Mouse (Mus musculus) liver, embryonic 12.5 days (tissue): ENCODE results near the gene Lin28a. TPM values are rescaled to one million over a fixed set of nuclear protein-coding genes. Genes with fewer than 3 reads are reported as not detected.

Experiments
- ATAC-seq: fragments of 200-750 bp; cut with Nextera tagmentation; 2 replicates; pipeline ENCODE4 v1.8.0; 2017; ENCODE audit warnings: moderate number of reproducible peaks, mild to moderate bottlenecking, moderate library complexity
- H3K27ac ChIP-seq: fragments of 300-500 bp; sonication (generic); 2 replicates; pipeline ENCODE4 v1.5.1; 2016; ENCODE audit warnings: mild to moderate bottlenecking
- H3K27me3 ChIP-seq: fragments of 300-500 bp; sonication (generic); replicated peaks from 2 replicates; pipeline ENCODE4 v1.6.1; 2016; ENCODE audit warnings: mild to moderate bottlenecking, moderate library complexity
- H3K36me3 ChIP-seq: fragments of 300-500 bp; sonication (generic); 2 replicates; pipeline ENCODE4 v1.6.1; 2016; ENCODE audit warnings: mild to moderate bottlenecking, moderate library complexity
- H3K4me1 ChIP-seq: fragments of 300-500 bp; sonication (generic); 2 replicates; pipeline ENCODE4 v1.6.1; 2016
- H3K4me2 ChIP-seq: fragments of 300-500 bp; sonication (generic); 2 replicates; pipeline ENCODE4 v1.6.1; 2016; ENCODE audit warnings: mild to moderate bottlenecking, moderate library complexity
- H3K4me3 ChIP-seq: fragments of 300-500 bp; sonication (generic); 2 replicates; pipeline ENCODE4 v1.5.1; 2016; ENCODE audit warnings: mild to moderate bottlenecking, moderate library complexity
- H3K9ac ChIP-seq: fragments of 300-500 bp; sonication (generic); 2 replicates; pipeline ENCODE4 v1.6.1; 2016; ENCODE audit warnings: mild to moderate bottlenecking, moderate library complexity
- H3K9me3 ChIP-seq: fragments of 300-500 bp; sonication (generic); replicated peaks from 2 replicates; pipeline ENCODE4 v1.6.1; 2016; ENCODE audit warnings: mild to moderate bottlenecking, moderate library complexity
- WGBS: fragments of 180-500 bp; shearing (Covaris S2); methylation state at CpG from one replicate; pipeline ENCODE4 v1.1.7; 2016; ENCODE audit not compliant: insufficient replicate concordance; 5-methylcytosine and 5-hydroxymethylcytosine counted together
- polyA plus RNA-seq: library from polyadenylated mRNA; unstranded; fragments of >200 nt; fragmentation: Nextera tagmentation; extraction: Ambion mirVana; gene quantifications from 2 replicates; pipeline ENCODE4 v1.2.1, GENCODE M21; 2016

Lin28a gene
- 4.2 and 5.8 TPM in 2 replicates for polyA plus RNA-seq

- Histone ChIP-seq H3K27me3 (peaks cover 55% of the 10 kb centered on the region), H3K9me3 (no peaks in the 10 kb centered on the region), H3K27ac (peak within 1 kb of the TSS; percentile 65), H3K4me2 (peak within 1 kb of the TSS; percentile 53), H3K4me3 (peak within 1 kb of the TSS; percentile 44), H3K36me3 (no peaks in the 10 kb centered on the region), H3K4me1 (peaks cover 17% of the 10 kb centered on the region; the same call in 1 of the 2 replicates), H3K9ac (peak within 1 kb of the TSS; percentile 36; the same call in 1 of the 2 replicates)
- 0 out of 2 replicates have a peak, but pooled peaks have one; percentile 33 for ATAC-seq
- under 1% methylated on average over 9 of the region's 9 CpGs for WGBS
Measured at GRCm38 (mm10) chr4:134018779-134019145, at the start of gene Lin28a. TSS of gene Lin28a (minus strand) at chr4:134018841.

GRCm38 (mm10) chr4:134067833-134068544 is 49.3 kb upstream of the Lin28a start:
- no peak for ATAC-seq
- Histone ChIP-seq H3K9me3 (no peaks in the 10 kb centered on the region), H3K4me3 (no peak overlapping the region), H3K4me2 (no peak overlapping the region), H3K4me1 (peaks cover 1% of the 10 kb centered on the region), H3K36me3 (no peaks in the 10 kb centered on the region), H3K27ac (no peak overlapping the region), H3K27me3 (peaks cover 49% of the 10 kb centered on the region), H3K9ac (no peak overlapping the region)
- WGBS = 61% methylated on average over 7 of the region's 7 CpGs

- ATAC-seq = no peak
- no peak overlapping the region for H3K9ac ChIP-seq
- H3K9me3 ChIP-seq = no peaks in the 10 kb centered on the region
- H3K4me1 ChIP-seq = peaks cover 7% of the 10 kb centered on the region
- H3K4me2 ChIP-seq = no peak overlapping the region
- no peaks in the 10 kb centered on the region for H3K36me3 ChIP-seq
- H3K27me3 ChIP-seq = peaks cover 47% of the 10 kb centered on the region
- H3K4me3 ChIP-seq = no peak overlapping the region
- 78% methylated on average over 8 of the region's 8 CpGs for WGBS
- H3K27ac ChIP-seq = no peak overlapping the region
Measured at GRCm38 (mm10) chr4:134067383-134067782, 48.7 kb upstream of the Lin28a start.

- no peak overlapping the region for H3K27ac ChIP-seq
- H3K9ac ChIP-seq = no peak overlapping the region
- 30% methylated on average over 23 of the region's 23 CpGs for WGBS
- no peaks in the 10 kb centered on the region for H3K9me3 ChIP-seq
- H3K4me3 ChIP-seq = no peak overlapping the region
- ATAC-seq = no peak
- no peaks in the 10 kb centered on the region for H3K36me3 ChIP-seq
- H3K4me2 ChIP-seq = no peak overlapping the region
- peaks cover 20% of the 10 kb centered on the region for H3K4me1 ChIP-seq
- H3K27me3 ChIP-seq = peaks cover 54% of the 10 kb centered on the region
Measured at GRCm38 (mm10) chr4:134065431-134066004, 46.9 kb upstream of the Lin28a start.

GRCm38 (mm10) chr4:134062561-134062960 is 43.9 kb upstream of the Lin28a start:
- WGBS = 36% methylated on average over 5 of the region's 8 CpGs

GRCm38 (mm10) chr4:134061944-134062446 is 43.4 kb upstream of the Lin28a start:
- ATAC-seq = peak; percentile 38
- H3K9me3 ChIP-seq = no peaks in the 10 kb centered on the region
- H3K4me2 ChIP-seq = no peak overlapping the region; the same call in 1 of the 2 replicates
- no peaks in the 10 kb centered on the region for H3K36me3 ChIP-seq
- no peak overlapping the region for H3K27ac ChIP-seq
- H3K27me3 ChIP-seq = peaks cover 55% of the 10 kb centered on the region
- no peak overlapping the region for H3K4me3 ChIP-seq
- no peak overlapping the region for H3K9ac ChIP-seq
- H3K4me1 ChIP-seq = peaks cover 29% of the 10 kb centered on the region
- WGBS = 31% methylated on average over 8 of the region's 8 CpGs

More at GRCm38 (mm10) chr4:134062561-134062960, 43.9 kb upstream of the Lin28a start:
- Histone ChIP-seq H3K4me1 (peaks cover 29% of the 10 kb centered on the region), H3K27me3 (peaks cover 61% of the 10 kb centered on the region), H3K9ac (no peak overlapping the region), H3K27ac (no peak overlapping the region), H3K36me3 (no peaks in the 10 kb centered on the region), H3K4me2 (no peak overlapping the region; the same call in 1 of the 2 replicates), H3K9me3 (no peaks in the 10 kb centered on the region), H3K4me3 (no peak overlapping the region)
- 0 out of 2 replicates have a peak, but pooled peaks have one; percentile 6 for ATAC-seq

- 50% methylated on average over 18 of the region's 18 CpGs for WGBS
- ATAC-seq = no peak
- H3K27ac ChIP-seq = no peak overlapping the region
- H3K27me3 ChIP-seq = peaks cover 48% of the 10 kb centered on the region
- H3K4me1 ChIP-seq = peaks cover 29% of the 10 kb centered on the region
- no peak overlapping the region for H3K9ac ChIP-seq
- no peak overlapping the region for H3K4me2 ChIP-seq
- no peaks in the 10 kb centered on the region for H3K36me3 ChIP-seq
- no peak overlapping the region for H3K4me3 ChIP-seq
- H3K9me3 ChIP-seq = no peaks in the 10 kb centered on the region
Measured at GRCm38 (mm10) chr4:134061166-134061830, 42.7 kb upstream of the Lin28a start.

GRCm38 (mm10) chr4:134060135-134060865 is 41.7 kb upstream of the Lin28a start, which contains the start of gene Crybg2:
TSS of gene Crybg2 (plus strand) at chr4:134060815.
- H3K4me2 ChIP-seq = peak within 1 kb of the TSS; percentile 15; the same call in 1 of the 2 replicates
- no peak within 1 kb of the TSS for H3K27ac ChIP-seq

GRCm38 (mm10) chr4:134058908-134059307 is 40.3 kb upstream of the Lin28a start:
- no peak for ATAC-seq
- H3K27ac ChIP-seq = no peak overlapping the region
- no peaks in the 10 kb centered on the region for H3K9me3 ChIP-seq
- H3K27me3 ChIP-seq = peaks cover 25% of the 10 kb centered on the region
- no peaks in the 10 kb centered on the region for H3K36me3 ChIP-seq
- WGBS = 51% methylated on average over 6 of the region's 6 CpGs
- no peak overlapping the region for H3K4me3 ChIP-seq
- H3K4me1 ChIP-seq = peaks cover 29% of the 10 kb centered on the region
- no peak overlapping the region for H3K9ac ChIP-seq
- peak overlapping the region; percentile 50; the same call in 1 of the 2 replicates for H3K4me2 ChIP-seq

More at GRCm38 (mm10) chr4:134060135-134060865, 41.7 kb upstream of the Lin28a start, which contains the start of gene Crybg2:
- Histone ChIP-seq H3K4me3 (no peak within 1 kb of the TSS), H3K9me3 (no peaks in the 10 kb centered on the region), H3K27me3 (peaks cover 39% of the 10 kb centered on the region), H3K4me1 (peaks cover 29% of the 10 kb centered on the region), H3K36me3 (no peaks in the 10 kb centered on the region), H3K9ac (no peak within 1 kb of the TSS)
- ATAC-seq = no peak
- WGBS = 54% methylated on average over 28 of the region's 28 CpGs

GRCm38 (mm10) chr4:134058166-134058715 is 39.6 kb upstream of the Lin28a start:
- no peaks in the 10 kb centered on the region for H3K36me3 ChIP-seq
- WGBS = 16% methylated on average over 14 of the region's 14 CpGs
- H3K27ac ChIP-seq = no peak overlapping the region
- no peak overlapping the region for H3K9ac ChIP-seq
- no peaks in the 10 kb centered on the region for H3K9me3 ChIP-seq
- H3K4me2 ChIP-seq = peak overlapping the region; percentile 50
- no peak for ATAC-seq
- H3K27me3 ChIP-seq = peaks cover 19% of the 10 kb centered on the region
- peak overlapping the region; percentile 21 for H3K4me3 ChIP-seq
- H3K4me1 ChIP-seq = peaks cover 29% of the 10 kb centered on the region

- Histone ChIP-seq H3K36me3 (no peaks in the 10 kb centered on the region), H3K9ac (no peak within 1 kb of the TSS), H3K27me3 (no peaks in the 10 kb centered on the region; the same call in 1 of the 2 replicates), H3K4me3 (no peak within 1 kb of the TSS), H3K9me3 (no peaks in the 10 kb centered on the region), H3K4me2 (no peak within 1 kb of the TSS), H3K4me1 (peaks cover 17% of the 10 kb centered on the region; the same call in 1 of the 2 replicates), H3K27ac (no peak within 1 kb of the TSS)
- no peak for ATAC-seq
- WGBS = 57% methylated on average over 3 of the region's 3 CpGs
Measured at GRCm38 (mm10) chr4:134053538-134053937, 34.9 kb upstream of the Lin28a start, which contains the start of gene Zfp683. TSS of gene Zfp683 (plus strand) at chr4:134053838.
